Mouse (Mus musculus) urinary bladder, postnatal 4 days (tissue): ENCODE measurements around the gene Txndc17.
"Not testable (repeated sequence)": the region's sequence is repeated elsewhere in the genome, so short reads cannot be mapped to it uniquely, and the experiment has no call there.

ENCODE experiments used
- DNase-seq, 2 experiments: peaks; one replicate each; pipeline ENCODE4 v3.0.0; 2021 to 2022; ENCODE audit warnings: low spot score in 2 of 2

Gene Txndc17

DNA sequence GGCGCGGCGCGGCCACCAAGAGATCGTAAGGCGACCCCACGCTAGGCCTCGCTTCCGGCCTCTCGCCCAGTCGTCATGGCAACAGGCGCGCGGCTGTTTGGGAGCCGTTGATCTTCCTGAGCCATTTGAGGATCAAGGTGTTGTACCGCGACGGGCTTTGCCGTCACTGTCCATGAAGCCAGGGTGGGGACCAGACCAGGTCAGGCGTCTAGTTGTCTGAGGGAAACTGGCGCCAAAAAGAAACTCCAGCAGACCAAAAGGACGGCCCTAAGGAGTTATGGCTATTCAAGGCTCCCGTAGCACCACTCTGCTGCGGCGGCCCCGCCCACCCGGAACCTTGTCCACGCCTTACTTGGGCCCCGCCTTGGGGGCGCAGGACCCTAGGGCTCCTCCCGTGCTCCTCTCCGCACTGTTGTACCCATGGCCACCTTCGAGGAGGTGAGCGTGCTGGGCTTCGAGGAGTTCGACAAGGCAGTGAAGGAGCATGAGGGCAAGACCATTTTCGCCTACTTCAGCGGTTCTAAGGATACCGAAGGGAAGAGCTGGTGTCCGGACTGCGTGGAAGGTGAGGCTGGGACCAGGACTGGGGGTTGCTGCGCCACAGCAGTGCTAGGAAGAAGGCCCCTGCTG lies at the start of gene Txndc17, which contains the start of gene 4933427D14Rik:
Gene Txndc17 (plus strand): TSS at position 344 of the 630 bp plus-strand sequence.
Gene 4933427D14Rik (minus strand): TSS at position 256 of the 630 bp plus-strand sequence.
- peak; percentile 85 to 87 for DNase-seq

DNA sequence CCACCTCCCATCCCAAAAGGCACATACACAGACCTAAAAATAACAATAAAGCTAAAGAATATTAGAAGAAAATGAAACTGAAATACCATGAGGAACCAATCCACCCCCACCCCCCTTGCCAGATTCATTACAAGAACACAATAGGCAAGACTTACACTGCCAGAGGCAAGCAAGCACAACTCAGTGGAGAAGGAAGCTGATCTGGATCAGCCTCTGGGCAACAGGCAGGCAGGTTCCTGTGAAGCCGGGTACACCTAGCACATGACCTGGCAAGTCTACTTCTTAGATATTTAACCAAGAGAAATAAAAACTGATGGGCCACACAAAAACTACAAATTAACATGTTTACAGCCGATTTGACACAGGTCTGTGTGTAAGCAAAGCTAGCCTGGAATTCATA lies 44.1 kb upstream of the Txndc17 start:
- DNase-seq, result no peak

DNA sequence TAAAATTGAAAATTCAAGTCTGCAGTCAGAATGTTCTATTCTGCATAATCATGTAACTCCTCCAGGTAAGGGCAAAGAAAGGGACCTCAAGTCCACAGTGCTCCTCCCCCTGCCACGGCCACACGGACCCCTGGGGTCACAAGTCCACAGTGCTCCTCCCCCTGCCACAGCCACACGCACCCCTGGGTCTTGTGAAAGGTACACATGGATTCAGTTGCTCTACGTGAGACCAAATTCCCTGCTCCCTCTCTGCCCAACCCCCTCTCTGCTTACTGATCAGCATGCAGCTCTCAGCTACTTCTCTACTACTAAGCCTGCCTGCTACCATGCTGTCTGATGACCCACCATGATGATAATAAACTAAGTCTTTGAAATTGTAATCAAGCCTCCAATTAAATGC lies 37.5 kb upstream of the Txndc17 start:
- no peak for DNase-seq

DNA sequence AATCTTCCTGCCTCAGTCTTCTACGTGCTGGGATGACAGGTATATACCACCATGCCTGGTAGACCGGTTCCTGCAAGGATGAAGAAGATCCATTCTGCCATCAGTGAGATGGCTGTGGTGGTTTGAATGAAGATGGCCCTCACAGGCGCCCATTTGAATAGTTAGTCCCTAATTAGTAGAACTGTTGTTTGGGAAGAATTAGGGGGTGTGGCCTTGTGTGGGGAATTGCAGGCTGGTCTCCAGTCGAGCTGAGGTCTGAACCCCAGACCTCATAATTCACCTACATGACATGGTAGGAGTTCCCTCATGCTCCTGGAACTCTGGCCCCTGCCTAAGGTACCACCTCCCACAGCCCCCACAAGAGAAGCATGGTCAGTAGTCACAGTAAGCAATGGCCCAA lies 35.4 kb upstream of the Txndc17 start:
- DNase-seq, result not testable (repeated sequence)

DNA sequence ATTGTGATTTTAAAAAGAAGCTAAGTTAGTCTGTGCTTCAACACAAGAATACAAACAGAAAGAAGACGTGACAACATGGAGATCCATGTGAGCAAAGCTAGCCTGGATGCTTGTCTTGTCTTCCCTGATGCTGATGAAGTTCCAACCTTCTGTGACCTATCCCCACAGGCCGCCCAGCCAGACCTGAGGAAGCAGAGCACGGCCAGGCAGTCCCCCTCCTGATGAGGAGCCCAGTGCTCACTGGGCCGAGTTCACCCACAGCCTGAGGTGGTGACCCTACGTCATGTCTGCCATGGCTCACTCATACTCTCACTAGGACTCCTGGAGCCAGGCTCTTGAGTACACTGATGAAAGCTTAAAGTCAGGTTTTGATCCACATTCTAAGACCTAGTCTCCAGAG lies 33.8 kb upstream of the Txndc17 start:
- DNase-seq, result no peak

DNA sequence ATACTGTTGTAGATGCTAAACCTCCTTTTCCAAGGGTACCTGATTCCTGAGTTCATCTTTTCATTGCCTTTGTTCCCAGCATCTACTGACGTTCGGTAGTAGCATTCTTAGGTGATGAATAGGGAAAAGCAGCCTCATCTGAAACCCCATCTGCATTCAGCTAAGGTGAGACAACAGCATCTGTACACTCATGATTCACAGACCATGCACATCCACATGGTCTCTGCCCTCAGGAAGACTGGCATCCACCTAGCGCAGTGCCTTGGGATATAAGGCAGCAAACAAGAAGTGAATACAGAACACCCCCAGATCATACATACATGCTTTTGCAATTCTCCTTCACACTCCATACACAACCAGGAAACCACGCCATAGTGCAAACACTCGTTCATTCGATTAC lies 32.6 kb upstream of the Txndc17 start:
- DNase-seq, result no peak

DNA sequence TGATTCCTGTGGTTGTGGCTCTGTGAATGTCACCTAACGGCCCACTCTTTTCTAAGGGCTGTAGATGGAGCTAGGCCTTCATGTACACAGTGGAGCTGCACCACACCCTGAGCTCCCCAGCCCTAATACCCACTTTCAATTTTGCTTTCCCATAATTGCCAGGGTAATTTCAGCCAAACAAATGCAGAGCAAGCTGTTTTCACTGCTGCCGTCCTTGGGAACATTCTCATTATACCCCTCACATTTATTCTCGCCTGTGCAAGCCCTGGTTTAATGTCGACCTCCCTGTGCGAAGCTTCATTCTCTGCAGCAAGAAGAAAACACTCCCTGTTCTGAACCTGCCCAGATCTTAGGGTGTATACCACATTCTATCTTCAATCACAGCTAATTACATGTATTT lies 31.4 kb upstream of the Txndc17 start:
- DNase-seq, result no peak

DNA sequence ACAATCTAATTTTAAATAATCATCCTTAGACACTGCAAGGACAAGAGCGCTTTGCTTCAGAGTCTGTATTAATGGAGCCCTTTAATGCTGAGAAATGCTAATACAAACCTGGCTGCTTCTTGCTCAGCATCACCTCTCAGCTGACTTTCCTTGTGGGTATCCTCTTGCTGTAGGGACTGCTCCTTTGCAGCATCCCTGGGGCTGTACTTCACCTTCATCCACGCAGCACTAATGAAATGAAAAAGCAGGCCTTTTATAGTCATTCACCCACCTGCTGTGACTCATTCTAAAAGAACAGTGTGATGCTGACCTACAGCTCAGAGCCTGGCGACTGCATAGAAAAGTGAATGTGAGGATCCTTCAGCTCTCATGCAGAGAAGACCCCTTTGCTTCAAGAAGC lies 30.8 kb upstream of the Txndc17 start:
- no peak for DNase-seq

DNA sequence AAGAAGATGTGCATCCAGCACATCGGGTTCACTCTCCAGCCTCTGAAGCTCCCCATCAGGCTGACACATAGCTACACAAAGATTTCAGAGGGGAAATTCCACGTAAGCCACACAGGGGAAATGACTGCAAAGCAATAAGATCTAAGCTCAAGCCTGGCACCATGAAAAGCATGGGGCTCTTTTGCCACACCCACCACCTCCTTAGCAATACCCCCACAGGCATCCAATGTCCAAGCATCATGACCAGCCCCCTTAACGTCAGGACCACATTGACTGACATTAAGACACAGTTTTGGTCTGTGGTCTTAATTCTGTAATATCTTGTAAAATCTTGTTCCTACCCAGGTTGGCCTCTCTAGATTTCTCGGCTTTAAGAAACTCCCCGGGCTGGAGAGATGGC lies 26.8 kb upstream of the Txndc17 start:
- DNase-seq, result no peak

DNA sequence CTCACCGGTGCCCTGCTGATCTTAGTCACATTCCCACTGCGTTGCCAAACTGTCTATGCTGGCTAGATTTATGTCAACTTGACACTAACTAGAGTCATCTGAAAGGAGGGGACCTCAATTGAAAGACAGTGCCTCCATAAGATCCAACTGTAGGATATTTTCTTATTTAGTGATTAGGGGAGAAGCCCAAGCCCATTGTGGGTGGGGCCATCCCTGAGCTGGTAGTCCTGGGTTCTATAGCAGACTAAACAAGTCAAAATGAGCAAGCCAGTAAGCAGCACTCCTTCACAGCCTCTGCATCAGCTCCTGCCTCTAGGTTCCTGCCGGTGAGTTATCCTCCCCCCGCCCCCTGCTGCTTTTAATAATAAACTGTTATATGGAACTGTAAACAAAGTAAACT lies 26.2 kb upstream of the Txndc17 start:
- no peak for DNase-seq

DNA sequence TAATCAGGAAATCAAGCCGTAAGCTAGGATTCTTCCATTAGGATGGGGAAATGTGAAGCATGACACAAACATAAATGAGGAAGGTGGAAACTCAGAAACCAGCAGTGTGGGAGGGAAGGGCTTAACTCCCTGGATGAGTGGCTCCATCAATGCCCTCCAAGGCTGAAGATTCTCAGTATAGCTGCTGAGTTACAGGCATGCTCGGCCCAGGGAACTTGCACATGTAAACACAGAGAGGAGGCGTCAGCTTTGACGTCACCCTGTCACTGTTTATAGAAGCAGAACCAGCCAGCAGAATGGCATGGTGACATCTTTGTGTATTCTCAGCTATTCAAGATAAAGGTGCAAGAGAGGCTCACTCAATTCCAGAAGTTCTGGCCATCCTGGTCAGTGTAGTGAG lies 23.1 kb upstream of the Txndc17 start:
- DNase-seq, result no peak

DNA sequence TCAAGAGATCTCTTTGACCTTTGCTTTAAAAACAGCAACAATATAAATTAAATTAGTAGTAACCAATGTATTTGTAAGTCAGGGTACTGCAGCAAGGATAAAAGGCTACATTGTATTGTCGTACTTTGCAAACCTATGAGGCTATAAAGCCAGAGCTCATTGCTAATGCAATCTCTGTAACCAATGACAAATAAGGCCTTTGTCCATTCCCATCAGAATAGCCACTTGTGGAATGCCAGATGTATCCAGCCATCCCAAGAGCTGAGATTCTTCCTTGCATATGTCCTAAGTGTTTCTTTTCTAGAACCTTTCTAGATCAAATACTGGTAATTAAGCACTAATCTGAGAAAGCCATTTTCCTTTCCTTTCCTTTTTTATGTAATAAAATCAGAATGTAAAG lies 16.5 kb upstream of the Txndc17 start:
- DNase-seq, result no peak

DNA sequence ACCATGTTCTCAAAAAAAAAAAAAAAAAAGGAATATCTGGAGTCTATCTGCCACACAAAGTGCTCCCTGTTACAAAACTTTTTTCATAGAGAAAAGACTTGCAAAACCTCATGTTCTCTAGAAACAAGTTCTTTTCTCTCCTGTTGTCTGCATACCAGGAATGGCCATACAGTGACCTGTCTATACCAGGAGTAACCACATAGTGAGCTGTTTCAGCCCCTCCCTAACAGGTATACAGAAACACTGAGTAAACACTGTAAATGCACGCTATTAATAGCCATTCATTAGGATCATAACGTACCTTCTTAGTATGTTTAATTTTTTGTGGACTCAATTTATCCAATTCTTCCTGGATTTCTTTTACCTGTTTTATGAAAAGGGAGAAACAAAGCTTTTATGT lies 13.1 kb upstream of the Txndc17 start:
- no peak for DNase-seq

DNA sequence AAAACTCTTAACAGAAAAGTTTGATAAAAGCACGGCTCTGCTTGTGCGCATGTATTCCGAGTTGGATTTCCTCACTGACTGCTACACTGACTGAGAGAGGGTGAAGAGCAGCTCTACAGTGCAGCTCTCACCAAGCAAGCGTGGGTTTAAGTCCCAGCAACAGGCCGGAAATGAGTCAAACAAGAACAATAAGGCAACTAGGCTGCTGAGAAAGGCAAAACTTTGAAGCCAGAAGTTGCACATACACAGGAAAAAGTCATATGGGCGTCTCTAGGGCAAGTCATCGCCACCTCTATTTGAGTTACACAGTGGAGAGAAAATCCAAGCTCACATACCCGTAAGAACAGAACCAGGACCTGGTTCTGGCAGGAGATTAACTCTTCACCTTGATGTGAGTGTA lies 10.8 kb upstream of the Txndc17 start:
- DNase-seq, result no peak

DNA sequence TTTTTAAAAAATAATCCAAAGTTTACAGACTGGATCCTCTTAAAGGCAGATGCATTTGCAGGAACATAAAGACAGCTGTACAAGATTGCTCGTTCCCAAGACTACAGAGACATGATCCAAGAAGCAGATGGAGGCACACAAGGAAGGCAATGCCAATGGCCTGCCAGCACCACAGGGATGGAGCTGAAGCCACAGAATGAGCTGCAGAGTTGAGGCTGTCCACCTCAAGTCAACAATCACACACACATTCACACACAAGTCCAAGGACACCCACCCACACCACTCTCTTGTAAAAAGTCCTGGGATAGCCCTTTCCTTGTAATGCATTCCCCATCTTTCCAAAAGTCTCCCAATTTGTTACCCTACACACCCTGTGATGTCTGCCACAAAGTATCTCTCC lies 3.9 kb upstream of the Txndc17 start:
- DNase-seq, result no peak

DNA sequence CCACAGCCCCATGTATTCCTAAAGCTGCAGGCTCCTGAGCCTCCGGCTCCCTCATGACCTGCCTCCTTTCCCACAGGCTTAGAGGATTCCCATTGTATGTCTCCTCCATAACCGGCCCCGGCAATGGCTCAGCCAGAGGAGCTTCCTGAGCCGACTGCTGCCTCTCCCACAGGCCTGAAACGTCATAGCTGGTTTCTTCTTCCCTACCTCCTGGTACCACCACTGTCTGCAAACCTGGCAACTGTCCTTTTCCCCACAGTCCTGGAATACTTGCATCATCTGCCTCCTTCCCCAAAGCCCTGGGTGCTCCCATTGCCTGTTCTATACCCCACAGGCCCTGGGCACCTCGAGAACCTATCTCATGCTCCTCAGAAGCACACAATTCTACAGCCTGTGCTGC lies 2.1 kb upstream of the Txndc17 start:
- no peak for DNase-seq

DNA sequence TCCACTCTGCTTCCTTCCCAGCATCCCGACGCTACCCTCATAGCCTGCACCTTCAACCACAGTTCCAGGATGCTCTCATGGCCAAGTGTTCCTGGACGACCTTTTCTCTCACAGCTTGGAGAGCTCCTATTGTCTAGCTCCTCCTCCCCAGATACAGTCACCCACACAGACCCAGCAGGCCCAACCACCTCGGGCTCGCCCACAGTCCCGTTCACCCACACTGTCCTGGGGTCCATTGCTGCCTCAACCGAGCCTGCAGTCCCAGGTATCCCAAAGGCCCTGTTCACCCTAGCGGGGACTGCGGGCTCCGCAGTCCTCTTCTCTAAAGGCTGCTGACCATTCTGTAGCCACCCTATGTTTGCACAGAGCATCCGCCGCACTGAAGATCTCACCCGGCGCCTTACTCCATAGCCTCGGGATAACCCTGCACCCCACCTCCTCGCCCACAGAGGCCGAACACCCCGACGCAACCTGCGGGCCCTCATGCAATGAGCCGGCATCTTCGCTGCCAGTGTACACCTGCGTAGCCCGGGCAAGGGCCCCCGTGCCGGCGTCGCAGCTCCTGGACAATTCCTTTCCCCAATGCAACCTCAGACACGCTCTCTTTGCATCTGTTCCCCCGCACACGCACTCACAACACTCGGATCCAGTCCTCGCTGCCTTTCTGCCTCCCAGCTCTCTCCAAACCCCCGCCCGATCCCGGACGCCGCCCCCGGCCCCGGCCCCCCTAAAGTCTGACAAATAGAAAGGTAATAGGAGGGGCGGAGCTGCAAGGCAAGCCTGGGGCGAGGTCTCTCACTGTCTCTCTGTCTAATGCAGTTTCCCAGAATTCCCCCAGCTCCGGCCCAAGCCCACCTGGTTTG lies 775 bp upstream of the Txndc17 start, which contains the start of gene Gm43951:
Gene Gm43951 (minus strand): TSS at position 500 of the 863 bp plus-strand sequence.
- no peak for DNase-seq

DNA sequence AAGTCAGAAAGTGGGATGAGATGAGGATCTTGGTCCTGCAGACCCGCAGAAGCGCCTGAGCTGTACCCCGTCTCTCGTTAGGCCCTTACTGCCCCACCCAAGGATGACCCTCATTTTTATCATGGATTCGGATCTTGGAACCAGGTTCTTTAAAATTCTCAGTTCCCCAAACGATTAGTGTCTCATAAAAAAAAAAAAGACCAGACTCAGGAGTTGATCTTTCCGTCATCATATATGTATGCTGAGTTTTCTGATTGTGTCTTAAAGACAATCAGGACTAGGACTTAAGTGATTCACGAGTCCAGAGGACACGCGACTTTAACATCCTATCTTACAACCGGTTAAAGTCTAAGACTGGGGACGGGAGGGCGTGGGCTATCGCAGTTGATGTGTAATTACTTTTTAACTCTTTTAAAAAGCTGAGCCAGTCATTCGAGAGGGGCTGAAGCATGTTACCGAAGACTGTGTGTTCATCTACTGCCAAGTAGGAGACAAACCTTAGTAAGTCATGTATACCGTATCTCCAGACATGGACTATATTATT lies 559 bp downstream of the Txndc17 start:
- no peak for DNase-seq

DNA sequence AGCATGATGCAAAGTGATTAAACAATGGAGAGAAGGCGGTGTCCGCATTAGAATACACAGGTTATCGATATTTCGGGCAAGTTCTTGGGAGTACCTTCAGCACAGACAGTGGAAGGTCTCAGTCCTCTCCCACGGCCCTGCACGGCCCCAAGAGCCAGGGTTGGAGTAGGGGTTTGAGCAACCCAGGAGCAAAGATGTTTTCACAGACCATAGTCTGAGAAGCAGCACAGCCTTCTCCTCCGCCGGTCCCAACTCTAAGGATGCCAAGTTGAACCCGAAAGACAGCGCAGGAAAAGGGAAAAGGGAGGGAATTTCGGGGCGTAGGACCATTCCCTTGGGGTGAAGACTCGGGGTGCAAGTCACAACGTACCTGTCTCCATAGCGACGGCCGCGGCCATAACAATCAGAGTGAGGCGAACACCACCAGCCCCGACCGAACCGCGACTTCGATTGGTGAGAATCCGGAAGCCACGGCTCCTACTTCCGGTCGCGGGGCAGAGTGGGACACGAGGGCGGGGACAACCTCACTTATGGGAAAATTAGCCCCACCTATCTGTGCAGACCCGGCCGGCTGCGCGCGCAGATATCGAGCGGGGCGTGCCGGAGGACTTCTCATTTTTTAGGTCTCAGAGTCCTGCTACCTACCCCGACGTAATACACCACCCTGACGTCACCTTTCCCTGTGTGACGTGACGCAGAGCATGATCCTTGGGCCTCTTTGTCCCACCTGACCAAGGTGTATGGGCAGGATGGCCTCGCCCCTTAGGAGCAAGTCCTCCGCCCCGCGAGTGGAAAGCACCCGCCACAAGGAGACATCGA lies 7.5 kb downstream of the Txndc17 start:
- peak; percentile 91 to 96 for DNase-seq

DNA sequence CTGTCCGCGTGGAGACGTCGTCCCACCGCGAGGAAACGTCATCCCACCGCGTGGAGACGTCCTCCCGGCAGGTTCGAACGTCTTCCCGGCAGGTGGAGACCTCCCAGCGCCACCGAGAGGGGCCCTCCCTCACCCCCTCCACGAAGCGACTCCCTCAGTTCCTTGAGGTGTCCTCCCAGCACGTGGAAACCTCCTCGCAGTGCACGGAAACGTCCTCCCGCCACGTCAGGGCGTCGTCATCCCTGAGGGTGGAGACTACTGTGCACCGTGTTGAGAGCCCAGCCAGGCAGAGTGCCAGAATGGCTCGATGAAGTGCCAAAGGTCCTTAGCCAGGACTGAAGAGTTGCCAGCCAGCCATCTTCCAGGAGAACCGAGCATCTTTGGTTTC lies 8.1 kb downstream of the Txndc17 start, which contains the start of gene Med31:
Gene Med31 (minus strand): TSS at position 183 of the 388 bp plus-strand sequence.
- DNase-seq, result peak; percentile 54 to 72

DNA sequence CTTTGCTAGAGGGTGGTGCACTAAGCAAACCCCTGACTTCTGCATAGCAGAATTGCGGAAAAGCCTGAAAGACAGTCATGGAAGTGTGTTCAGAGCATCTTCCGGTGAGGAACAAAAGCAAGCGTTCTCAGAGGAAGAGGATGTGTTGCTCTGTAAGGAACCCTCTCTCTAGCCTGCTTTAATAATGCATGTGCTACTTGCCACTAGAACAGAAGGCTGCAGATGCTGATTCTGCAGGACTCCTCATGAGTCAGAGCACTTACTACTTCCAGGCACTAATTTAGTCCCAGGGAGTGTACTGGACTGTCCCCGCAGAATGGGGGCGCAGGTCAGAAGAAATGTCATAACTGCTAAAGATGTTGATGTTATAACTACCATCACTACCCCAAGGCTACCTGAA lies 9.8 kb downstream of the Txndc17 start:
- no peak for DNase-seq

DNA sequence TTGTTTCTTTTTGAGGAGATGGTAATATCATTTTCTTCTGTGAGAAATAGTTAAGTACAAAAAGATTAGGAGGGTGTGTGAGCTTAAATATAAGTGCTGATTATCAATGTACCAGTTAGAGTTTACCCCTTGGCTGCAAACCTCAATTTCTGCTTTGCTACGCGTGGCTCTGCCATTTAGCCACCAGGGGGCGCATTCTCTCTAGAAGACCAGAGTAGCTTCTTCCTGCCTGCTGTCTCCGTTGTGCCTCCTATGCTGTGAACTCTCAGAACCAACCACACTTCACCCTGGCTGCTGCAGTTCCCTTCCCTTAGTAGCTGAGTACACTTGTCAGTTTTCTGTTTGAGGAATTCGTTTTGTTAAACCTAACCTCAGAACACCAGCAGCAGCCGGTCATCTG lies 13.9 kb downstream of the Txndc17 start:
- peak in 1 of 2 experiments; percentile 81 for DNase-seq
